Mouse (Mus musculus): ENCODE data around the gene Rcan1. TPM values are rescaled to one million over a fixed set of nuclear protein-coding genes. Genes with fewer than 3 reads are reported as not detected.
"Not testable (repeated sequence)": the region's sequence is repeated elsewhere in the genome, so short reads cannot be mapped to it uniquely, and the experiment has no call there.

Rcan1 gene
- polyA plus RNA-seq, 1 experiment, result 12.8 TPM

DNA sequence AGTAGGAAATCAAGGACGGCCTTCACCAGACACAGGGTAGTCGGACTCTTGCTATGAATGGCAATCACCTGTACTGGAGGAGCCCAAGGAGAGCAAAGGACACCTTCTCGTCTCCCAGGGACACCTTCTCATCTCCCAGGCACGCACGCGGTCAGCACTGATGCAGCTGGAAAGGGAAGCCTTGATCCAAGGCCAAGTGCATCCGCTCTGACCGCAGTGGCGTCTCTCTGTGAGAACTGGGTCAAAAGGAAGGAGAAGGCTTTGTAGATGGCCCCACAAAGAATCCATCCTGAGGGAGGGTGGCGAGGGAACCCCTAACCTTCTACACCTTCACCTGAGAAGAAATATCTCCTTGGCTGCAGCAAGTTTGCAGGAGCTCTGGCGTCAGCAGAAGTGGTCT lies 28.5 kb downstream of the Rcan1 start:
- WGBS, result 92% methylated on average over 11 of the region's 11 CpGs
- DNase-seq (ENCODE audit: low read depth, low spot score), result no peak

DNA sequence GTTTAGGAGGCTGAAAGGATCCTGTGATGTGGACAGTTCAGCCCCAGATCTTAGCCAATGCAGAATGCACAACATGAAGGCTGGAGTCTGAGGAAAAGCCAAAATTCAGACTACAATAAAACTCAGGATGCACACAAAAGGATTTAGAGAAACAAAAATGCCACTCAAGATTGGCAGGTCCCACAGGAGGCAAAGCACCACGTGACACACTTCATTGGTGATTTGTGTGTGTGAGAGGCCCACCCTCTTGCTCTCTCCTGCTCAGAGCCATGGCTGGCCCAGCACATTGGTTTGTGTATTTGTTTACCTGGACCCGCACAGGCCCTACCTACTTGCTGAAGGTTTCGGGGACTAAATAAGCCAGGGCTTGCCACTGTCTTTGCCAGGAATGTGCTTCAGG lies 29.5 kb downstream of the Rcan1 start:
- WGBS, result 74% methylated on average over 3 of the region's 3 CpGs
- no peak for DNase-seq (ENCODE audit: low read depth, low spot score)

DNA sequence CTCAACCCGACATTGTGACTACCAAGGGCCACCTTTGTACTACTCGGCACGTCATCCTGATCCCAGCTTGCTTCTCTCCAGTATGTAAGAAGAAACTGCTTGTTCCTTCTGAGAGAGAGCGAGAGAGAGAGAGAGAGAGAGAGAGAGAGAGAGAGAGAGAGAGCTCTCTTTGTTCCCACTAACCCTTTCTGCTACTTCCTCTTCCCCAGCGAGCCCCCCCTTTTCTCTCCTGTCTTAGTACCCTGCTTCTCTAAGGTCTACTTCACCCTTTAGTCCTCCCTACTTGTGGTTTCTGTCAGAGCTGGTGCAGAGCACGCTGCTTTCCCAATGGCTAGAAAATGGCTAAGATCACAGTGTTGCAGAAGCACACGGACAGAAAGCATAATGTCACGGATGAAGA lies 30.4 kb downstream of the Rcan1 start:
- no peak for DNase-seq (ENCODE audit: low read depth, low spot score)
- WGBS, result 82% methylated on average over 8 of the region's 8 CpGs

DNA sequence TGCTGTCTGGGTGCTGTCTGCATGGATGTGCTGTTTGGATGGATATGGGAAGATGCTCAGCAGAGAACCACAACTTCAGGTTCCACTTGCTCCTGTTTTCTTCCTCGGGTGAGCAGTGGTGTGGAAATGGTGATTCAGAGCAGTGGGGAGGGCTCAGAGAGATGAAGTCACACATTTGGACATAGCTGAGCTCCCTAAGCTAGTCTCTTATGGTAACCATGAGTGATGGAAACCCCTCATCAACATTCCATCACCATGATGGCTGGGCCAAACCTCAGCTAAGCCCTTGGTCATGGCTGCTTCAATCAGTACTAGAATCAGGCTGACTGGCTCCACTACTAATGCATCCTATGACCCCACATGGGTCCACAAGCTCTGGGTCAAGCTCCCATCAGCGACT lies 30.9 kb downstream of the Rcan1 start:
- no peak for DNase-seq (ENCODE audit: low read depth, low spot score)
- WGBS, result 61% methylated on average over 2 of the region's 2 CpGs

DNA sequence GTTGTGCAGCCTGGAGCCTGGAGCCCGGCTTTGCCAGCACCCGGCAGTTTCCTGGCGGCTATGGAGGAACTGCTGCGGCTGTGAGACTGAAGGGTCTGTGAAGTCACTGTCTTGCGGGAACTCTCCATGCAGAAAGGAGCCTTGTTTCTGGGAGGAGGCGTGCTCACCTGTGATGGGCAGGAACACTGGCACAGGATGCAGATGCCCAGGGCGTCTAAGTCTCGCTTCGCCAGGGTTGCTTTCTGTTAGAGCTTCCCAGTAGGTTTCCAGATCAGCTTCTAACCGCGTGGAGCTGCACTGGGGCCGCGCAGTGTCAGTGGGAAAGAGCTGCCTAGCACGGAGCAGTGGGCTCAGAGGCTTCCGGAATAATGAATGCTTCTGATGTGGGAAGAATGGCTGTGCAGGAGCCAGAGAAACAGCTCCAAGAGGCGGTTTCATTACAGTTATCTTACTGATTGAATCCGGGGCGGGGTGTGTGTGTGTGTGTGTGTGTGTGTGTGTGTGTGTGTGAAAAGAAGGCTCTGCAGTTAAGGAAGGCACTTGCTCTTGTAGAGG lies 35.2 kb downstream of the Rcan1 start:
- no peak for DNase-seq (ENCODE audit: low read depth, low spot score)
- 86% methylated on average over 18 of the region's 18 CpGs for WGBS

DNA sequence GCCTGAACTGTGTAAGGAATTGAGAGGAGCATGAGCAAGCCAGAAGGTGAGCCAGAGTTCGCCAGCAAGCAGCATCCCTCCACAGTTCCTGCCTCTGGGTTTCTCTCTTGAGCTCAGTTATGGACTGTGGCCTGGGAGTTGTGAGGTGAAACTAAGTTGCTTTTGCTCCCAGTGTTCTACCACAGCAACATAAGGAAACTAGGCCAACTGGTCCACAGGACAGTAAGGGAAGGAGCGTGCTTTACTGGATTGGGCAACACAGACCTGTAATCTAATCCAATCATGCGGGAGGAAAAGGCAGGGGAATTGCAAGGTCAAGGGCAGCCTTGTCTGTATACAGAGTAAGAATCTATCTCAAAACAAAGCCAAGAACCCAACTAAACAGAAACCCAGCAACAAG lies 37.5 kb downstream of the Rcan1 start:
- WGBS, result 92% methylated on average over 3 of the region's 3 CpGs
- DNase-seq (ENCODE audit: low read depth, low spot score), result no peak

DNA sequence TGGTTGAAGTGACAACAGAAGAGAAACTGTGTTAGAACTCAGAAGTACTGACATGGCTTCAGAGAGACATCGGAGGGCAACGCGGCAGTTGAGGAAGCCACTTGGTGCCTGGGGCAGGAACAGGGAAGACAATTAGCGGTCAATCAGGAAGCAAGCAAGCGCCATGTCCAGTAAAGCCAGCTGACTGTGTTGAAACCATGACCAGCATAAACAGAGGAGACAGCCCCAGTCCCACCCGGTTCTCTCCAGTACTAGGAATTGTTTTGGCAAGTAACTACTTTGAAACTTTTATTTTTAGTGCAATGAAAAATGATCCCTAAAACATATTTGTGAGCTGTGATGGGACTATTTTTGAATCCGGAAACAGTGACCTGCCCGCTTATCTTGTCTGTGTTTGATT lies 39.9 kb downstream of the Rcan1 start:
- WGBS, result 86% methylated on average over 8 of the region's 8 CpGs
- no peak for DNase-seq (ENCODE audit: low read depth, low spot score)

DNA sequence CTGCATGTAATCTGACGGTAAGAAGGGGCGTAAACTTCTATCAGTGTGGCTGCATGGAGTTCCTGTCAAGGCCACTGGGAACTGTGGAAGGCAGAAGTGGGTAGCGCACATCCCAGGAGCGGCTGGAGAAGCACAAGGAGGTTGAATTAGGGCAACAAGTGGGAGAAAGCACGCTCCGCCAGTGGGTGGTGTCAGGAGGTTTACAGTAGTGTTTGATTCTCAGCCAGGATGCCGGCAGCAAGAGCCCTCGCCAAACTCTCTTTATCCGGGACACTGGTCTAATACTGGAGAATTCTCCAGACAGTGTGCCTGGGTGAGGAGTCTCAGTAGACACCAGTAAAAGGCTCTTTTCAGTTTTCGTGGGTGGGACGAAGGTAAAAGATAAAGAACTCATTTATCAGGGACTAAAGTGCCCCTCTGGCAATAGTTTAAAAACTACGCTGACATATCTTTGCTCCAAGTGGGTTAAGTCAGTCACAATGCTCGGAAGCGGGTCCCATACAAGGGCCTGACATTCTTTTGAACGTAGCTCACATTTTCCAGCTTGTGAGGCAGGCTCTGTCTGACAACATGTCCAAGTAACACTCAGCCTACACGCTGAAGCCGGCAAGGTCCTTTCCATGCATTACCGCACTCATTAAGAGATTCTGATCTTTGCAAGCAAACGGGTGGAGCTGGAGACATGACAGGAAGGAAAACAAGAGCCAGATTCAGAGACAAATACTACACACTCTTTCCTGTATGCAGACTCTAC lies 42.3 kb downstream of the Rcan1 start:
- no peak for DNase-seq (ENCODE audit: low read depth, low spot score)
- WGBS, result 61% methylated on average over 19 of the region's 19 CpGs

DNA sequence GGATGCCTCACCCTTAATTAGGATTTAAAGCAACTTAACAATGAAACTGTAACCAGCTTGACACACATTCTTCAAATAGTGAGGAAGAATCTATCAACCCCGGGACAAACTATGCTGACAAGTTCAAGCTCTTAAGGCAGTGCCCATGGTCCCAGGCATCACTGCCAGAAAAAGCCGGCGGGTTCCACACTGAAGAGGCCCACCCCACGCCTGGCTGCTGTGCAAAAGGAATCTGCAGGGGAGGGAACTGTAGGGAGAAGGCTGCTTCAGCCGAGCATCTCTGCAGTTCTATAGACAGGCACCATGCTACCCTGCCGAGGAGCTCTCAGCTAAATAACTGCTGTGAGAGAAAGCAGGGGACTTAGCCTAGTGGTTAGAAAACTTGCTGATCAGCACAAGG lies 44.0 kb downstream of the Rcan1 start:
- WGBS, result 76% methylated on average over 6 of the region's 6 CpGs
- DNase-seq (ENCODE audit: low read depth, low spot score), result no peak

DNA sequence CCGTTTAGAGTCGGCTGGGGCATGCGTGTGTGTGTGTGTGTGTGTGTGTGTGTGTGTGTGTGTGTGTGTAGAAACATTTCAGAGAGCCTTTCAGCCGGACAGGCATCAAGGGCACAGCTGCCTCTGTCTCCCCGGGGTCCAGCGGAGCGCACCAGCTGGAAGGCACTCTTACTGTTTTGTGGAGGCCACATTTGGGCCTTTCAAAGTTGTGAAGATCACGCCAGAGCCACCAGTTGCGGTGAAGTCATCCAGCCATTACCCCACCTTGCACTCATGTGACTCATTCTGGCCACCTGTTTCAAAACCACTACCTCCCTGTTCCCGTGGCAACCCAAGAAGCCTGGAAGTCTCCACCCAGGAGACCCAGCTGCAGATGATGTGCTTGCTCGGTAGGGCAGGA lies 44.8 kb downstream of the Rcan1 start:
- WGBS, result 44% methylated on average over 11 of the region's 11 CpGs
- DNase-seq (ENCODE audit: low read depth, low spot score), result no peak

DNA sequence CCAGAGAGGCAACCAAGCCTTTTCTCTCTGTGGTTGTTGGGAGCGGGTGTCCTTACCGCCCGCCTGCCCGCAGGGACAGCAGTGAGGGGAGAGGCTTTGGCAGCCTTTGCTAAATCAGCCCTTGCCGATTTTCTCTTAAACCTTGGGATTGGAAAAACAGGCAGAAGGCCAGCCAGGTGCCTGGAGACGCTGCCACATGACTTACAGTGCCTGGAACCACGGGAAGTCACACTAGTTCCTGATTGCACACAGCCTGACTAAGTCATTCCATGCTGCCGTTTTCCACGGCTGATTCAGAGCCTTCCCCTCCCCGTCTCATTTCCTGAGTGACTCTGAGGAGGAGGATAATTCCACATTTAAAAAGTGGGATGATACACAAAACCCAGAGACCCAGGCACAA lies 47.3 kb downstream of the Rcan1 start:
- no peak for DNase-seq (ENCODE audit: low read depth, low spot score)
- 24% methylated on average over 10 of the region's 10 CpGs for WGBS

DNA sequence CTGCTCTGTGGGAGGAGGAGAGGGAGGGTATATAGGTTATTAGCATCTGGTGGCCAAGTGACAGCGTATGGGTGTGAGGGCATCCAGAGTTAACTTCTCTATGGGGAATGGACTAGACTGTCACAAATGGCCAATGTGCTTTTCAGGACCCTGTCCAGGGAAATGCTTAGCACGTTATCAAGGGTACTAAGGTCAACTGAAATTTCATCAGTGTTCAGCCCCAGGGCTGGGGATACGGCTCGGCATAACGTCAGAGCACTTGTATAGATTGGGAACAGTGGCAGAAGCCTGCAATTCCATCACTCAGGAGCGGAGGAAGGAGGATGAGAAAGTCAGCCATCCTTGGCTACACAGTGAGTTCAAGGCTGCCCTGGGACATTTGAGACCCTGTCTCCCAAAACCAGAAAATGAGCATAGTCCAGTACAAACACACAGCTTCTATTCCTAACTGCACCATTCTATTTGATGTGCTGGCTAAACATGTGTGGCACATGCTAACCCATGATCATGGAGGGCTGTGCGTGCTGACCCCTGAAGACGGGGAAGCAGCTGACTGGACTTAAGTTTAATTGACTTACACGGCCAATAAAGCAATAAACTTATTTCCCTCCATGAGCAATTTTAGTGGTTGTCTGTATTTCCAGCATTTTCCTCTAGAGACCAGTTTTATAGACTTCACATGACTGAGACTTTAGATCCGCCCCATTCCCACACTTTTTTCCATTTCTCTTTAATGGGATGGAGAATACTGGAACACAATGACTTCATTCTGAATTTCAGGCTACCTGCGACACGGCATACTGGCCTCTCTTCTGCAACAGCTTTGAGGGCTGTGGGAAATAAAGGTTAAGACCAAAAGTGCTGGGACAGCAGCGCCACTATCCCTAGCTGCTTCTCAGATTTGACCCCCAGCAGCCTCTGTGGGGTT lies 48.0 kb downstream of the Rcan1 start:
- 52% methylated on average over 13 of the region's 13 CpGs for WGBS
- DNase-seq (ENCODE audit: low read depth, low spot score), result no peak

DNA sequence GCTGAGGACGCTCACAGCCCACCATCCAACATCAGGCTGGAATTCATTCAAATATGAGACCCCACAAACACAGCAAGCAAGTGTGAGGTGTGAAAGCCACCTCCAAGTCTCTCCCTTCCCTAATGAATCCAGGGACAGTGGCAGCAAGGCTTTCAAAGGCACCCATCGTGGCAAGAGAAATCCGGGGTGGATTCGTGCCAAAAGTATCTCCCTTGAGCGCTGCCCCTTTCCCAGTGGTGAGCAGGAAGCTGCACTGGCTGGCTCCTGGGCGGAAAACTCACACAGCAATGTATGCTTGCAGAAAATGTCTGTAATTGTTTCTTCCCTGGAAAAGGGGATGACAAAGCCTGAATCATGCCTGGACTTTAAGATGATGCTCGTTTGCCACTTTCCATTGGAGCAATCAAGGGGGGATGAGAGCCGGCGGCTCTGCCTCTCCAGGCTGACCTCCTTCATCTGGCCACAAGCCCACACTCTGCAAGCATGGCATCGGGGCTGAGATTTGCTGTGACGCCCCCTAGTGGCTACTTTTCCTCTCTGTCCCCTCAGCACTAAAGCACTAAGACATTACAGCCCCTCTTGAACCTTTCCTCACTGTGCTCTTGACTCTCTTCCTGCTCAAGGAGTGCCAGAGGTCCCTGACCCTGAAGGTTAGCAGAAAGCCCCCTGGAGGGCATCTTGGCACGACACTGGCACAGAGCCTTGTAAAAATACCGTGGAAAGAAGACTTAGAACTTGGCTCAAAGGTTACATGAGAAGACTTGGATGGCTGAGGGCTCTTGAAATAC lies 49.3 kb downstream of the Rcan1 start:
- DNase-seq (ENCODE audit: low read depth, low spot score), result no peak

DNA sequence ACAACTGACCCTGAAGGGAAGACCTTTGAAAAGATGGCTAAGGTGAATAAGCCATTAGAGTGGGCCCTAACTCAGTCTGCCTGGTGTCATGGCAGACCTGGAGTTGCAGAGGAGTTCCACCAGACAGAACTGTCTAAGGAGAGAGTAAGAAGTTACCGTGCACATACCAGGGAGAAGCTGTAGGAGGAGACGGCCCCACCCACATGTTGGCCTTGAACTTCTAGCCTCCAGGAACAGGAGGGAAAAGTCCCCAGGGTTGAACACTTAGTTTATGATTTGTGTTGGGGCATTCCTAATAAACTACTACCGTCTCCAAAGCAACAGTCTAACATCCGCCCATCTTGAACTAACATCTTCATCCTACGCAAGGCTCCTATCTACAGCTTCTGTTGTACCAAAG lies 50.0 kb downstream of the Rcan1 start:
- no peak for DNase-seq (ENCODE audit: low read depth, low spot score)
- WGBS, result 83% methylated on average over 5 of the region's 5 CpGs

More for the DNA sequence above, 49.3 kb downstream of the Rcan1 start:
- 70% methylated on average over 13 of the region's 13 CpGs for WGBS

DNA sequence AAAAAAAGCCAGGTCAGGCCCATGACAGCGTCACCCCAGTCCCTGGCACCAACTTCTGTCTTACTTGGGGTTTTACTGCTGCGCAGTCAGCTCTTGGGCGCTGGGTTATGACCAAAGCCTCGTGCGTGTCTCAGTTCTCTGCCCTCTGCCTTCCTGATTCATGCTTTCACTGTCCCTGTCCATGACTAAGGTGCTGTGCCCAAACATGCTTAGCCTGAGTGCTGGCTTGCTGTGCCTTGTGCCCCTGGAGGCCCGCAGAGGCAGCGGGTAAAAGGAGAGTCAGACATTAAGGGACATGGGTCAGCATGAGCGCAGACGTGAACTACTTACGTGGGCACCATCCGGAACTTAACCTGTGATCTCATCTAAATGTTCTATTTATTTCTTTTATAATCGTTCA lies 51.6 kb downstream of the Rcan1 start:
- WGBS, result 91% methylated on average over 12 of the region's 12 CpGs
- no peak for DNase-seq (ENCODE audit: low read depth, low spot score)

DNA sequence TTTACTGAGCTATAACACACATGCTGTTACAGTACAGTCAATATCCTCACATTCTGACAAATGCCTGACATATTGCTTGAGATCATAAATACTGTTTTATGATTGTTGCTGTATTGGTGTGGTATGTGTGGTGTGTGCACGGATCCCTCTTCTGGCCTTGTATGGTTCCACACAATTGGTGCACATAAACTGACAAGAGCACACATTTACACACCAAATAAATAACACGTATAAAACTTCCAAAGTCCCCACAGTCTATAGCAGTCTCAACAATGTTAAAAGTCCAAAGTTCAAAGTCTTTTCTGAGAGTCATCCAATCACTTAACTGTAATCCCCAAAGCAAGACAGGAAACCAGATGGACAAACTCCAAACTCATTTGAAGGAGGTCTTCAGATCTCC lies 53.4 kb downstream of the Rcan1 start:
- DNase-seq (ENCODE audit: low read depth, low spot score), result no peak
- WGBS, result 22% methylated on average over 2 of the region's 2 CpGs

DNA sequence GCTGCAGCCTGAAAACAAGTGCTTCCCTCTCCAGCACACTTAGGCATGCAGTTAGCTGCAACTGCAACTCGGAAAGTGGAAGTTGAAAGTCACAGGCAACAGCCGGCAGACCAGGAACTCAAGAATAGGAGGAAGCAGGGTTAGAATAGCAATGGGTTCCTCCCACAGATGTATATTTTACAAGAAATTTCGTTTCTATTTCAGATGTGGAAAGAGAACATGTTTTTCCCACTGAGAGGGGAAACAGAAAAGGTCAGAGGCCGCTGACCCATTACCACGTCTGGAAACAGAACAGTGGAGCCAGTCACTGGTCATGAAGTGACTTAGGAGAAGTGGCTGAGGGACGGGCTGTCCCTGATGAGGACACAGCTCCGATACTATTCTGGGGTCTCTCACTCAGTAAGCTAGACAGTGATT lies 55.0 kb downstream of the Rcan1 start:
- no peak for DNase-seq (ENCODE audit: low read depth, low spot score)
- 56% methylated on average over 7 of the region's 7 CpGs for WGBS

DNA sequence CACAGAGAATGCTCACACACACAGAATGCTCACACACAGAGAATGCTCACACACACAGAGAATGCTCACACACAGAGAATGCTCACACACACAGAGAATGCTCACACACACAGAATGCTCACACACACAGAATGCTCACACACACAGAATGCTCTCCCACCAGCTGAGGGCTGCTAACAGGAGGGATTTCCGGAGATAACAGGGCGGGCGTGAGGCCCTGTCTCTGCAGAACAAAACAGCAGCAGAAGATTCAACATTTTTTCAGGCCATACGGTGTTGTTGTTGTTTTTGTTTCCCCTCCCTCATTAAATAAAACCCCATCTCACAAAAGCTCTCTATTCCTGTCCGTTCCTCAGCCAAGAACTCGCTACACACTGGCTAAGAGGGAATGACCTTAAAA lies 55.6 kb downstream of the Rcan1 start:
- not testable (repeated sequence) for DNase-seq (ENCODE audit: low read depth, low spot score)
- 82% methylated on average over 6 of the region's 6 CpGs for WGBS

DNA sequence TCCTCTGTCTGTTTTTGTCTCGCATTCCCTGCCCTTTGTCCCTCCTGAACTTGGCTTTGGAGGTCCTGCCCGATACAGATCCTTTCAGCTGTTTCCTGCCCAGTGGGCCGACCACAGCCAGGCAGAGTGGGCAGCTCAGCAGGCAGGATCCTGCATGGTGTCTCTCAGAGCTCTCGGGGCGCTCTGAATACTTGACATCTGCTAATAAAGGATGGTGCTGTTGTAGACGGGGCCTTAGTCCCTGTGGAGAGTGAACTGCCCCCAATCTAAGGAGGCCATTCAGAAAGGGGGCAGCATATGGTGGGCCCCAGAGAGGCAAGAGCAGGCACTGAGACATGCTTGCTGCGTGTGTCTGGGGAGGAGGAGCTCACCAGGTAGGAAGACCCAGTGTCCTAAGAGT lies 57.8 kb downstream of the Rcan1 start:
- DNase-seq (ENCODE audit: low read depth, low spot score), result no peak
- 74% methylated on average over 7 of the region's 7 CpGs for WGBS

Measured in large intestine, adult 2 months (tissue).